Mouse (Mus musculus) forebrain, postnatal 0 days (tissue): ENCODE measurements around the gene Tmem39a. TPM values are rescaled to one million over a fixed set of nuclear protein-coding genes. Genes with fewer than 3 reads are reported as not detected.
A peak's percentile ranks its signal among the peaks of the same experiment; 100 is the strongest.

Source experiments
- ATAC-seq: fragments of 200-750 bp; cut with Nextera tagmentation; 2 replicates; pipeline ENCODE4 v1.8.0; 2017; ENCODE audit warnings: mild to moderate bottlenecking, moderate library complexity
- DNase-seq: peaks from one replicate; pipeline ENCODE4 v3.0.0-alpha.2; 2015
- H3K27ac ChIP-seq: fragments of 300-500 bp; sonication (generic); 2 replicates; pipeline ENCODE4 v1.5.1; 2014; ENCODE audit warnings: low read depth, mild to moderate bottlenecking, antibody characterized with exemption, low read length, moderate library complexity, mixed read lengths
- H3K27me3 ChIP-seq: fragments of 300-500 bp; sonication (generic); 2 replicates; pipeline ENCODE4 v1.6.1; 2014; ENCODE audit warnings: mild to moderate bottlenecking, low read length, mixed read lengths; ENCODE audit not compliant: insufficient read depth
- H3K36me3 ChIP-seq: fragments of 300-500 bp; sonication (generic); 2 replicates; pipeline ENCODE4 v1.6.1; 2014; ENCODE audit warnings: mild to moderate bottlenecking, moderate library complexity; ENCODE audit not compliant: insufficient read depth
- H3K4me1 ChIP-seq: fragments of 300-500 bp; sonication (generic); 2 replicates; pipeline ENCODE4 v1.6.1; 2014; ENCODE audit warnings: antibody characterized with exemption; ENCODE audit not compliant: insufficient read depth
- H3K4me2 ChIP-seq: fragments of 300-500 bp; sonication (generic); 2 replicates; pipeline ENCODE4 v1.6.1; 2014; ENCODE audit warnings: low read depth, mild to moderate bottlenecking, moderate library complexity
- H3K4me3 ChIP-seq: fragments of 300-500 bp; sonication (generic); 2 replicates; pipeline ENCODE4 v1.5.1; 2014; ENCODE audit warnings: low read depth, low read length, mixed read lengths
- H3K9ac ChIP-seq: fragments of 300-500 bp; sonication (generic); 2 replicates; pipeline ENCODE4 v1.6.1; 2014; ENCODE audit warnings: mild to moderate bottlenecking
- H3K9me3 ChIP-seq: fragments of 300-500 bp; sonication (generic); 2 replicates; pipeline ENCODE4 v1.6.1; 2016; ENCODE audit warnings: low read length
- CTCF ChIP-seq: sonication (generic); IDR thresholded peaks from 2 replicates; pipeline ENCODE4 v1.5.1; 2016; ENCODE audit warnings: antibody characterized with exemption, control low read depth, low read depth
- WGBS: fragments of 180-500 bp; shearing (Covaris S2); extraction: QIAGEN DNeasy Blood & Tissue Kit; methylation state at CpG from one replicate; pipeline ENCODE4 v1.1.7; 2014; 5-methylcytosine and 5-hydroxymethylcytosine counted together
- polyA plus RNA-seq: library from polyadenylated mRNA; unstranded; fragments of >200 nt; fragmentation: Nextera tagmentation; extraction: Ambion mirVana; gene quantifications from 2 replicates; pipeline ENCODE4 v1.2.1, GENCODE M21; 2015
- total RNA-seq: library from RNA; depleted of rRNA; stranded (reverse); fragments of >200 nt; gene quantifications from 2 replicates; pipeline ENCODE4 v1.2.3, GENCODE M21; 2014; rRNA removed

Tmem39a gene
- total RNA-seq (12.1 and 16.2 TPM in 2 replicates), polyA plus RNA-seq (14.4 and 16.2 TPM in 2 replicates)

- Histone ChIP-seq H3K27me3 (peaks cover 8% of the 10 kb centered on the region), H3K9ac (no peak within 1 kb of the TSS), H3K4me2 (no peak within 1 kb of the TSS), H3K27ac (no peak within 1 kb of the TSS), H3K36me3 (no peaks in the 10 kb centered on the region), H3K9me3 (no peaks in the 10 kb centered on the region), H3K4me1 (no peaks in the 10 kb centered on the region), H3K4me3 (no peak within 1 kb of the TSS)
- no peak for ATAC-seq
- no peak for TF ChIP-seq CTCF
- WGBS = 83% methylated on average over 3 of the region's 3 CpGs
- no peak for DNase-seq
These were observed at the start of gene Tmem39a for GRCm38 (mm10) chr16:38558221-38558748. Gene Tmem39a (plus strand): TSS chr16:38558698.

GRCm38 (mm10) chr16:38510846-38511245 is 47.7 kb upstream of the Tmem39a start:
- Histone ChIP-seq H3K9ac (no peak overlapping the region), H3K4me3 (no peak overlapping the region), H3K36me3 (peaks cover 59% of the 10 kb centered on the region), H3K9me3 (no peaks in the 10 kb centered on the region), H3K27me3 (no peaks in the 10 kb centered on the region), H3K27ac (no peak overlapping the region), H3K4me1 (no peaks in the 10 kb centered on the region), H3K4me2 (no peak overlapping the region)
- TF ChIP-seq CTCF = no peak
- DNase-seq (no peak), ATAC-seq (no peak)
- 99% methylated on average over 2 of the region's 2 CpGs for WGBS

- H3K9me3 ChIP-seq = no peaks in the 10 kb centered on the region
- WGBS = 94% methylated on average over 2 of the region's 2 CpGs
- H3K4me1 ChIP-seq = no peaks in the 10 kb centered on the region
- H3K9ac ChIP-seq = no peak overlapping the region
- no peak for TF ChIP-seq CTCF
- no peak overlapping the region for H3K4me2 ChIP-seq
- H3K4me3 ChIP-seq = no peak overlapping the region
- ATAC-seq = no peak
- peaks cover 35% of the 10 kb centered on the region for H3K36me3 ChIP-seq
- no peaks in the 10 kb centered on the region for H3K27me3 ChIP-seq
- no peak overlapping the region for H3K27ac ChIP-seq
- no peak for DNase-seq
These were observed 39.4 kb upstream of the Tmem39a start for GRCm38 (mm10) chr16:38519140-38519539.

GRCm38 (mm10) chr16:38521211-38521987 is 37.1 kb upstream of the Tmem39a start:
- no peak for TF ChIP-seq CTCF
- H3K27ac ChIP-seq = no peak overlapping the region

GRCm38 (mm10) chr16:38522129-38523084 is 36.1 kb upstream of the Tmem39a start, which contains the start of gene Timmdc1:
Gene Timmdc1 (minus strand): TSS chr16:38522663.
- Histone ChIP-seq H3K9ac (peak within 1 kb of the TSS; percentile 97), H3K27me3 (no peaks in the 10 kb centered on the region), H3K4me1 (no peaks in the 10 kb centered on the region), H3K4me2 (peak within 1 kb of the TSS; percentile 76), H3K9me3 (no peaks in the 10 kb centered on the region), H3K27ac (peak within 1 kb of the TSS; percentile 94), H3K4me3 (peak within 1 kb of the TSS; percentile 92), H3K36me3 (peaks cover 42% of the 10 kb centered on the region)
- WGBS = under 1% methylated on average over 73 of the region's 73 CpGs
- DNase-seq = peak; percentile 96
- peak; percentile 99 for ATAC-seq
- TF ChIP-seq CTCF = peak; percentile 49

More at GRCm38 (mm10) chr16:38521211-38521987, 37.1 kb upstream of the Tmem39a start:
- Histone ChIP-seq H3K4me1 (no peaks in the 10 kb centered on the region), H3K9me3 (no peaks in the 10 kb centered on the region), H3K4me3 (peak overlapping the region; percentile 92), H3K4me2 (peak overlapping the region; percentile 76), H3K27me3 (no peaks in the 10 kb centered on the region), H3K36me3 (peaks cover 39% of the 10 kb centered on the region), H3K9ac (peak overlapping the region; percentile 37; the same call in 1 of the 2 replicates)
- no peak for ATAC-seq
- 35% methylated on average over 8 of the region's 8 CpGs for whole genome bisulfite sequencing
- no peak for DNase-seq

GRCm38 (mm10) chr16:38526264-38526663 is 32.2 kb upstream of the Tmem39a start:
- TF ChIP-seq CTCF = no peak
- peaks cover 58% of the 10 kb centered on the region for H3K36me3 ChIP-seq

More at GRCm38 (mm10) chr16:38526264-38526663, 32.2 kb upstream of the Tmem39a start:
- no peak for ATAC-seq
- Histone ChIP-seq H3K4me3 (no peak overlapping the region), H3K9me3 (no peaks in the 10 kb centered on the region), H3K27ac (no peak overlapping the region), H3K4me2 (no peak overlapping the region), H3K9ac (no peak overlapping the region), H3K4me1 (no peaks in the 10 kb centered on the region), H3K27me3 (no peaks in the 10 kb centered on the region)
- DNase-seq = no peak
- 94% methylated on average over 6 of the region's 6 CpGs for WGBS
